Mouse (Mus musculus): ENCODE results near the gene Myh7b.

Myh7b gene

DNA sequence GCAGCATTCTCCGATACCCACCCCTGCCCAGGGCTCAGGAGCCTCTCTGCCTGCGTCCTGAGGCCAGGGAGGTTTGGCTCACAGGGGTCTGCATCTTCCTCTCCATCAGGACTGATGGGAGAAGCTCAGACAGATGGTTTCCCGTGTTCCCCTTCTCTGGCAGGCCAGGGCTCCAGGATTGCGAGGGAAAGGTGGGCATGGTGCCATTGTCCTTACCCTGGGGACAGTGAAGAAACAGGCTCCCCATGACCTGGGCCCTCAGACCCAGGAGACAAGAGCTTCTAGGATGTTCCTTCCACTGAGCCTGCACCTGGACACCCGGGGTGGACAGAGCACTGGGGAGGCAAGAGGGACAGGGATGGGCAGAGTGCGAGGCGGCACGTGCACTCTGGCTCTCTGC lies 23.6 kb downstream of the Myh7b start:
- DNase-seq (ENCODE audit: low spot score in 2 of 2) = no peak

DNA sequence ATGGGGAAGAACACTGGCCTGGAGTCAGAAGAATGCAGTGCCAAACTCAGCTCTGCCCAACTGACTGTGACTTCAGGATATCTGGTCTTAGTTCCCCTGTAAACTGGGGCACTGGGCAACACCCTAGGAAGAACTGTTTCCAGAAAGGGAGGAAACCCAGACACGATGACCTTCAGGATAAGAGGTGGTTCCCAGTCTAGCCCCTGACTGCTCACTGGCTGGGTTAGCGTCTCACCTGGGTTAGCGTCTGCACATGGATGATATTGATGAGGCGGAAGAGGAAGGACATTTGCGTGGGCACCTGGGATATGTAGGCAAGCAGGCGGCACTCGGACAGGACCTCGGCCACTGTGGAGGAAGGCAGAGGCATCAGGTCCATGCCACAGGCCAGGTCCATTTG lies 24.9 kb downstream of the Myh7b start:
- DNase-seq (ENCODE audit: low spot score in 2 of 2) = no peak

DNA sequence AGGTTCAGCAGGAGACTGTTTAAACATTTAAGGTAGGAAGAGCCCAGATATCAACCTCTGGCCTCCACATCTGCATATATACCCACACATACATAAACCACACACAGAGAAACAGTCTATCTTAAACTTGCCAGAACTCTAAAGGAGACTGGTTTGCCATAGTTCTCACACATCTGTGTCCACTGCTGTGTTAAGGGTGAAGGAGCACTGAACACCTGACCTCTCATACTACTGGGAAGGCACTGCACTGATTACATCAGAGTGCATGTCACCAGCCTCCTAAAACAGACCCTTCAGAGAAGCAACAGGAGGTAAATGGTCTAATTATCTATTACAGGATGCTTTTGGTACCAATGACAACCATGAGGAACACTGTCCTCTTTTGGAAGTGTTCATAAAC lies 25.9 kb downstream of the Myh7b start:
- no peak for DNase-seq (ENCODE audit: low spot score in 2 of 2)

DNA sequence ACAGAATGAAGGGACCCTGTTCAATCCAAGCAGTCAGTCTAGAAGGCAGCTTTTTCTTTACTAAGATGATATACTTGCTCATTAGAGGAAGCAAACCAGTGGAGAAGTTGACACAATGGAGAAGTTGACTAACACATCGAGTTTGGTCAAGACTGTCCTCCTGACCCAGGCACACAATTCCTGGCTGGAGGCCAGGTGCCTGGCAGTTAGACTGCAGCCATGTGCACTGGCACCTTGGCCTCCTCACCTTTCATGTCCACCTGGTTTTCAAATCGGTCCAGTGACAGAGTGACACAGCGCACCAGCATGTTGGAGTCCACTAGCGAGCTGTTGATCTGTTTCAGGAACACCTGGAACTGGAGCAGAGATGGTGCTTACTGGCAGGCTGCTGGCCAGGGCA lies 26.4 kb downstream of the Myh7b start:
- DNase-seq (ENCODE audit: low spot score in 2 of 2) = no peak

DNA sequence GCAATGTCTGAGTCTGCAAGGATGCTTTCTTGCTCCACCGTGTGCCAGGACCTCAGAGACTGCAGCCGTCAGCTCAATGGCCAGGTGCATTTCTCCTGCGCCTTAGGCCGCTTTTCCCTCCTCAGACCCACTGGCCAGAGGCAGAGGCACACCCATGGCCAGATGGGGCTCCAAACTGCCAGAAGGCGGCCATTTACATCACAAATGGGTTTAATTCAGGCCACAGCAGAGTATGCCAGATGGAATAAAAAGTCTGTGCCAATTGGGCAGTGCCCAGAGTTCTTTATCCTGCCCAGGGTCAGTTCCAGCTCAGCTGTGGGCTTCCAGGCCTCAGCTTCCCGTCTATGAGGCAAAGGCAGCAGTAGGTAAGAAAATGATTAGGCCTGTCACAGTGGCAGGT lies 29.6 kb downstream of the Myh7b start:
- peak in 1 of 2 experiments; percentile 69 for DNase-seq (ENCODE audit: low spot score in 2 of 2)

DNA sequence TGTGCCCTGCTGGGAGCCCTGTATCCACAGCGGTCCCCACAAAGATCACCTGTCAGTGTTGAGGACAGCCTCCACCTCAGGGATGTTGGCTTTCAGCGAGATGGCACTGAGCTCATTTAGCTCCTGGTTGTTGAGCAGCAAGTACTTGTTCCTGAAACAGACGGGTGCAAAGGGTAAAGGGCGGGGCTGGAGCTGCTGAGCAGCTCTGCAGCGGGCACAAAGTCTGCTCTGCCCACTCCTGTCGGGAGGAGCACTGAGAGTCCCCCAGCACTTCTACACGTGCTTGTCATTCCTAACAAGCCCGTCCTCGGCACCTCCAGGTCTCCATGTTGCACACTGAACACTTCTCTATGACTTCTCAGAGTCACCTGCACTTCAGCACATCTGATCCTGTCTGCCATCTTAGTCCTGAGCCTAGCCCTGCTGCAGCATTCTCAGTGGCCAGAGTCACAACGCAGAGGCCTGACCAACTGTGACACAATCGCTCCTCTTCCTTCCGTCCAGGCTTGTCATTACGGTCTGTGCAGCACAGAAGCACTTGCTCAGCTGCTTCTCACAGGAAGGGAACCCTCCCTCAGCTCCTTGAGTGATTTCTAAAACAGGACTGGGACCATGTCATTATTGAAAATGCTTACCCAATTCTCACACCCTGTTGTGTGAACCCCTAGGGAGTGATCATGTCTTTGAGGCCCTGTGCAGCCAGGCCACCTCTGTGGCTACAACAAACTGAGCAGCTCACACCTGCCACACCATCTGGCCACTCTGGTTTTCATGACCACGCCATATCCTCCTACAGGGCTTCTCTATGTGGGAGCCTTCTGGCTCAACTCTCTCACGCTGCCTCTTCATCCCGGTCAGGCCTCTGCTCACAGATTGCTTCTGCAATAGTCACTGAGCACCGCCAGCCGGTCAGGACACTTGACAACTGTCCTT lies 30.8 kb downstream of the Myh7b start:
- peak in 1 of 2 experiments; percentile 45 for DNase-seq (ENCODE audit: low spot score in 2 of 2)

DNA sequence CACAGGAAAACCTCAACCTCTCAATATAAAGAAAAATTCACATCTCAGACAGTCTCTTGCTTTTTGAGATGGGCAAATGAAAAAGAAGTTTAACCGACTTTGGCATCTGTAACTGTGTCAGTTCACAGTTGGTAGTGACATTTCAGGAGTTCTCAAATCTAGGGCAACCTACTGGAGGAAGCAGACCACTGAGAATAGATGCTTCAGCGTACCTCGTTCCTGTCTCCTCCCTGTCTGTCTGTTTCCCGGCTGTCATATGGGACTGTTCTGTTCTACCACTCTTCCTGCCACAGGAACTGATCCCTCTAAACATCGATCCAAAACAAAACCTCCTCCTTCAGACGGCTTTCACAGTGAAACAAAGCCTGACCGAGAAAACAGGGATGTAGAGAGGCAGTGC lies 34.7 kb downstream of the Myh7b start:
- no peak for DNase-seq (ENCODE audit: low spot score in 2 of 2)

DNA sequence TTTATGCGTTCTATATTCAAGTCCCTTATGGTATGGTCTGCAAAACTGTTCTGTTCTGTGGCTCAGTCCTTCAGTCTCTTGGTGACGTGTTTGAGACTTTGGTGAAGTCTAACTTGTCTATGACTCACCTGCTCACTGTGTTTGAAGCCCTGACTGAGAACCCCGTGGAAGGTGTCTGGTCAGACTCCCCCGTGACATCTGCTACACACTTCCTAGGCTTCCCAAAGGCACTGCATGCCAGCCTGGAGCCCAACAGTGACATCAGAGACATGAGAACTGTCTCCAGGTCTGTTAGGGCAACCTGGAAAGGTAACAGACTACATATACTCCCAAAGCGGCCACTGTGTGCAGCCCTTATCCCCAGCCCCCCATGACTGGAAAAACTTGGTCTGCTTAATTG lies 41.6 kb downstream of the Myh7b start:
- no peak for DNase-seq (ENCODE audit: low spot score in 2 of 2)

DNA sequence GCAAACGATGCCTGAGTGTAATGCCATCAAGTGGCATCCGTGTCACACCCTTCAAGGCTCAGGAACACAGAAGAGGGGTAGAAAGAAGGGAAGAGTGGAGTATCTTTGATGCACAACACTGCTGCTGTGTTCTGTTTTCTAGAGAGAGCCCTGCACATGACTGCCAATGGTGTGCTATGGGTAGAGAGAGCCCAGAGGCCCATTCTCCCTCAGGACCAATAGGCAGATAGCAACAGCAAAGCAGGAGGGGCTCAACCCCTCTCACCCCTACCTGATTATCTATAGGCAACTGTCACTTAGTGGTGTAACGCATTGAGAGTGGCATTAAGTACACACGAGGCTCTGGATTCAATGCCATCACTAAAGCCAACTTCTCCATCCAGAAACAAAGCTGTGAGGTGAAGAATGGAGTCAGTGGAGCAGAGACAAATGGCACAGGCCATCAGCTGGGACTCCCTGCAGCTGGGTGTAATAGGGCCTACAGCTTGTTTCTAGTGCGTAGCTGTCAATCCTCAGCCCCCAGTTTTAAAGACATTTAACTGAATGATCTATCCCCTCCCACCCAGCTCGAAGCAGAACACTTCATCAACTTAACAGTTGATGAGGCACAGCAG lies 44.9 kb downstream of the Myh7b start:
- DNase-seq (ENCODE audit: low spot score in 2 of 2) = no peak

DNA sequence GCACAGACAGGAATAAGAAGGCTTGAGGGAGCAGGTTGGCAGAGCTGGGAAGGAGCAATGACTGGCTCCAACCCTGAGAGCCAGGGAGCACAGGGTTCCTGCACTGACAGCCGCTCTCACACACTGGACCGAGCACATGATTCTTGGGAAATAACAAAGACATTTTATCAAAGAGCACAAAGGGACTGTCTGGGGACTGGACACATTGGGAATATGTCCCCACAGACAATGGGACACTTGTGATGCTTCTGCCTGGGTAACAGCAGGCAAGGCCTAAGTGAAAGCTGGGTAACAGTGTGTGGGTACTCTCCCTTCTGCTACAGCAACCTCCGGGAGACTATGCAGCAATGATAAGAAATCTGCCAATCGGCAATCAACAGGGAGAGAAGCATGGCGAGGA lies 51.4 kb downstream of the Myh7b start:
- no peak for DNase-seq (ENCODE audit: low spot score in 2 of 2)

DNA sequence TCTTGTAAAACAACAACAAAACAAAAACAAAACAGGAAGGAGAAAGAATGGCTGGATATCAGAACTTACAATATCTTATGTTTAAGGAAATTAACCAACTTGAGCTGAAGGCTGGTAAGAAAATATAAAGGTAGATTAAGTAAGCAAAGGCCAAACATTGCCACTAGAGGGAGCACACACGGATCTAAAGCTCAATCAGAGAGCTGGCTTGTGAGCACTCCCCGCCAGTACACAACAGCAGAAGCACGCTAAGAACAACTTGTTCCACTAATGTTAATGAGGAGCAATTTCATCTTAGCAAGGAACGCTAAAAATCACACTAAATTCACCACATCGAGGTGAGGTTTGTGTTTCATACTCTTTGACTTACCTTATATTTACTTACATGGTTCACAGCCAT lies 52.1 kb downstream of the Myh7b start:
- peak in 1 of 2 experiments; percentile 38 for DNase-seq (ENCODE audit: low spot score in 2 of 2)

DNA sequence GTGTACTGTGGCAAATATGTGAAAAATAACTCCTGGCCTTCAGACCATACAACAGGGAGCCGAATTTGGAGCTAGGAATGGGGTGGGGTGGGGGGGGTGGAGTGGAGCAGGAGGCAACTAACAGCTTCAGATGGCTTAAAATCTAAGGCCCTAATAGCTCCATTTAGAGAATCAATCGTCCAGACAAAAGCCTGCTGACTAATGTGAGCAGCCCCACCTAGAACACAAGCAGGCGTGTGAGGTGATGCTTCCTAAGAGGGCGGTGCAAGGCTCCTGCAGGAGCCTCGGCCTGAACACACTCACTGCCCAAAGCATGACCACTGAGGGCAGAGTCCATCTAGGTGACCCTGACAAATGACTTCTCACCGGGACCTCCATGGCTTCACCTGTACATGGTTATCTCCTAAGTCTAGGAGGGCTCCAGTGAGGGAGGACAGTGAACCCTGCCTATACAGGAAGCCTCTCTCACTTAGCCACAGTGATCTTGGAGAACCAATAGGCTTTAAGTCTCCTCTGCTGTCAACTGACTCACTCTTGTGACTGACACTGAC lies 53.0 kb downstream of the Myh7b start:
- no peak for DNase-seq (ENCODE audit: low spot score in 2 of 2)

DNA sequence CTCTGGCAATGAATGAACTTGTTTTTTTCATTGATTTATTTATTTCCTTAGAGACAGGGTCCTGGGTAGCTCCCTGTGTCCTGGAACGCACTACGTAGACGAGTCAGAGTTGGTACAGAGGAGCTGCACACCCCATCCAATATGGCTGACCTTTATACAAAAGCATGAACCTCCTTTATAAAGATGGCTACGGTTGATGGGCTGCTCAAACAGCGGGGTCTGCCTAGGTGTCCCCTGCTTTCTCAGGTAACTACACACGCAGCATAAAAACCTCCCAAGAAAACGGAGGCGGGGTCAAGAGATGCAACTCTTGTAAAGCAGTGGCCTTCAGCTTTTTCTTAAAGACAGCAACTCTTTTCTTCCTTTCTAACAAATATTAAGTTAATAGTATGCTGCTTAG lies 56.9 kb downstream of the Myh7b start:
- DNase-seq (ENCODE audit: low spot score in 2 of 2) = no peak

DNA sequence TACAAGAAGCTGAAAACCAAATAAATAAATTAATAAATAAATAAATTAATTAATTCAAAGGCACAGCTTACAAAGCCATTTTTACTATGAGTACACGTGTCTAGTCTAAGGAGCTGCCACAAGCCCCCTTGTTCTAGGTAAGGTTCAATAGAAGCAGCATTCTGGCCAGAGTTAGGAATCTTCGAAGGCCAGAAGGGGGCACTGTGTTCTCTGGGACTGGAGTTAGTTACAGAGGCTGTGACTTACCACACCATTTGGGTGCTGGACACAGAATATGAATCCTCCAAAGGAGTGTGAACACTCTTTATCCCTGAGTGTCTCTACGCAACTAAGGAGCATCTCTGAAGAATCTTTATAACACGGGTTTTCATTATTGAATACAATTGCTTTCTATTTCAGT lies 57.4 kb downstream of the Myh7b start:
- DNase-seq (ENCODE audit: low spot score in 2 of 2) = no peak

DNA sequence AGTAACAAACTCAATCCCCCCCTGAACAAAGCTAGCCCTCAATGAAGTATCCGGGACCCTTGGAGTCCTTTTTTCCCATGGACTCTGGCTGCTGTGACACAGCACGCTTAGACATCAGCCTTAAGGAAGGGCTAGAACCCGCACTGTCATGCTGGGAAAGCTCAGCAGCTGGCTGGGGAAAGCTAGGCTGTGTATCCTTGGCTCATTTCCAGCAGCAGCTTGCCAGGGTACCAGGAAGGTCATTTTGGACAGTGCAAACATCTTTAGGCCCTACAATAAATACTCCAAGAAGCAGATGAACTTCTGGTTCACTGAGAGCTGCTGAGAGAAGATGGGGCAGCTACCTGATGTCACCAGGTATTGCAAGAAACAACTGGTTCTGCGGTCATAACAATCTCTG lies 60.2 kb downstream of the Myh7b start:
- DNase-seq (ENCODE audit: low spot score in 2 of 2) = no peak

DNA sequence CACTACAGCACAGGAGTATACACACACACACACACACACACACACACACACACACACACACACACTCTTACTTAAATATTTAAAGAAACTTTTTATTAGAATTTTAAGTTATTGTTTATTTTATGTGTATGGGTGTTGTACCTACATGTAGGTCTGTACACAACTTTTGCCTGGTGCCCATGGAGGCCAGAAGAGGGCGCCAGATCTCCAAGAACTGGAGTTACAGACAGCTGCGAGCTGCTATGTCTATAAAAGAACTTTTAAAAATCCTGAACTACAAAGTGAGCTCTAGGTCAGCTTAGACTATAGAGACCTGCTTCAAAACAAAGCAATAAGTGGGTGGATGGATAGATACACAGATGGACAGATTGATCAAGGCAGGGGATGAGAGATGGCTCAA lies 62.5 kb downstream of the Myh7b start:
- peak in 1 of 2 experiments; percentile 57 for DNase-seq (ENCODE audit: low spot score in 2 of 2)

DNA sequence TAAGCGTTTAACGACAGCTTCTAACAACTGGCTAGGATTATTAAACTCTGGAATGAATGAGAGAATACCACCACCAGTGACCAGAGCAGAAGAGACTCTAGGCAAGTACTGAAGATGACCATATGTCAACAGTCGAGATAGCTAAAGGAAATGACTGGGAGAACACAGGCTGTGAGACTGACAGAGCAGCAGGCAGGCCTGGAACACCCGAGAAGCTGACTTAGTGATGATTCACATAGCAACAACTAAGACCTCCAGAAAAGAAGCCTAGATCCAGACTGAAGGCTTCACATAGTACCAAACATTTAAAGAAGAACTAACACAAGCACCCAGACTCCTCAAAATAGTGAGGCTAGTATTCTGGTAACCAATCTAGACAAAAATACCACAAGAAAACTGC lies 64.1 kb downstream of the Myh7b start:
- DNase-seq (ENCODE audit: low spot score in 2 of 2) = no peak

DNA sequence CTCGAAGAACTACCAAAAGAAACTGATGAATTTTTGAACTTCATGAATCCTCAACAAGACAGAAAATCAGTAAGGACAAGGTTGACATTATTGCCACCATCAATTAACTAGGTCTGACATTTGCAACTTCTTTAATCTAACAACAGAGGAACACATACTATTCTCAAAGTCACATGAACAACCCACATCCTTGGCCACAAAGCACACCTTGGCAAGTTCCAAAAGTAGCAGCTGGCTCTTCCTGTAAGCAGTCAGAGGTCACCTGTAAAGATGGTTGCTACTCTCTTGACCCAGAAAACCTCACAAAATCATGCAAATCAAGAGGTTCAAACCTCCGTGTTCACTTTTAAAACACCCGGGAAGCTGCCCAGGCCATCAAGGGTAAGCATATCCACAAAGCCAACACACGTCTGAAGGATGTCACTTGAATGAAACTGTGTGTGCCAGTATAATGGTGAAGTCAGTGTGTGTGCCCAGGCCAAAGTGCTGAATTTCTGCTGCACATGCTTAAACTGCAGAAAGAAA lies 68.6 kb downstream of the Myh7b start:
- DNase-seq (ENCODE audit: low spot score in 2 of 2) = no peak

DNA sequence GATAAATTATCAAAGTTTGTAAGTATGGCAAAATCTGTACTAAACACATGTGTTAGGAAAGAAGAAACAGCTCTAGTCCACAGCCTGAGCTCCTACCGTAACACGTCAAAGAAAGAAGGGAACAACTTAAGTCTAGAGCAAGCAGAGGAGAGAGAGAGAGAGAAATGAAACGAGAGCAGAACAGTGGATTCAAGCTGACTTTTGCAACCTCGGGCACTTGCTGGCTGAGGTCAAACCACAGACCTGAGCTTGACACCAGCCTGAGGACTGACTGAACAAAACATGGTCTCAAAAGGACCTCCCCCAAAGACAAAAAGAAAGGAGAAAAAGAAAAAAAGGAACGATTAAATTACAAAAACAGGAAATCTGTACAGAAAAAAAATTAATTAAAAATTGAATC lies 69.6 kb downstream of the Myh7b start:
- no peak for DNase-seq (ENCODE audit: low spot score in 2 of 2)

DNA sequence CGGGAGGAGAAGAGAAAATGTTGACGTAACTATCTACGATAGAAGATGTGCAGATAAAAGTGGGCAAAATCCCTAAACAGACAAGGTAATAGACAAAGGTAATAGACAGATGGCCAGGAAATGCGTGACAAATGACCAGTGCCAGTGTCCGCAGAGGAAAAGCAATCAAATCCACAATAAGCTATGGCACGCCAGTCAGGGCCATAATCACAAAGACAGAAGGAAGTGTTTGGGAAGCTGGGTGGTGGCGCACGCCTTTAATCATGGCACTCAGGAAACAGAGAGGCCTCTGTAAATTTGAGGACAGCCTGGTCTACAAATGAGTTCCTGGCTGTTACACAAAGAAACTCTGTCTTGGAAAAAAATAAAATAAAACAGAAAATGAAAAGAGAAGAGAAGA lies 70.2 kb downstream of the Myh7b start:
- DNase-seq (ENCODE audit: low spot score in 2 of 2) = no peak

DNA sequence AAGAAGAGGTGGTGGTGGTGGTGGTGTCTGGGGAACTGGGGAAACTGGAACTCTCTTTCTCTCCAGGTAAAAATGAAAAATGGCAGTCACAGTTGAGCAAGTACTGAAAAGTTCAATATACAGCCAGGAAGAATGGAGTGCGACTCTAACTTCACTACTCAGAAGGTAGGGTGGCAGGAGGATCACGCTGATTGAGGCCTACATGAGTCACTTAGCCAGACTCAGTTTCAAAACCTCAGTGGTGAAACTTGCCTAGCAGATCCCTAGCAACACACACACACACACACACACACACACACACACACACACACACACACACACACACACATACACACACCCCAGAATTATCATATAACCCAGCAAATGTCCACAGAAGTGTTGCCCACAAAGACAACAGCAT lies 70.9 kb downstream of the Myh7b start:
- DNase-seq (ENCODE audit: low spot score in 2 of 2) = no peak

DNA sequence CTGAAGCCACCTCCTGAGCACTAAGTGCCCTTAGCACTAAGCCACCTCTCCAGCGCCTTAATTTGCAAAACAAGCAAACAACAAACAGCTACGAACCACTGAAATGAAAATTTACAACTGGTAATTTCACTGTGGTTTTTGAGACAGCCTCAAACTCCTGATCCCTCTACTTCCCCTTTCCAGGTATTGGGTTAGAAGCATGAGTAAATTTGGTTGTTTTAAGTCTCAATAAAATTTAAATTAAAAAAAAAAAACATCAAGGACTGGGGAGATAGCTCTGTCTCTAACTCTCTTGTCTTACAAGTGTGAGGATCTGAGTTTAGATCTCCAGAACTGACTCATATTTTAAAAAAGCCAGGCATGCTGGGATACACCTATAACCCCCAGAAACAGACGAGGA lies 72.1 kb downstream of the Myh7b start:
- no peak for DNase-seq (ENCODE audit: low spot score in 2 of 2)

DNA sequence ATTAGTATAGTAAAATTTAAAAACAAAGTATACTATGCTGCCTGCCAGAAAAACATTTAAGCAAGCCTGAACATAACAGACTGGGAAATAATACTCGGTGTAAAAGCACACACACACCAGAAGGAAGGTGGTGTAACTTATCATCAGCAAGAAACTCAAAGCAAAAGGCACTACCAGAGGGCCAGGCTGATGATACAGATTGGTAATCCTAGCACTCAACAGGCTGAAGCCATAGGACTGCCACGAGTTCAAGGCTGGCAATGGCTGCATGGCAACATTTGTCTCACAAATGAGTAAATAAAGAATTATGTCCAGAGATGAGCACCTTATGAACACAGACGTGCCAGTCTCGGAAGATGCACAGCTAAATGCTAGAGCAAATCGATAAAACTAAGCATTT lies 72.8 kb downstream of the Myh7b start:
- no peak for DNase-seq (ENCODE audit: low spot score in 2 of 2)

Measured in cerebellum, postnatal 4 days (tissue).